Mouse (Mus musculus) megakaryocyte, embryonic 14.5 days (primary cell): Measurements from ENCODE around the gene Kremen1.

Source experiments
- FLI1 ChIP-seq: IDR thresholded peaks from 2 replicates; pipeline ENCODE4 v1.6.1; 2012; ENCODE audit warnings: low read length, inconsistent platforms, mixed read lengths
- GATA1 ChIP-seq: IDR thresholded peaks from 3 replicates; pipeline ENCODE4 v1.6.1; 2012; ENCODE audit warnings: mixed read lengths, low read length, inconsistent platforms, borderline replicate concordance

- no peak for TF ChIP-seq GATA1
- no peak for TF ChIP-seq FLI1
Measured at GRCm38 (mm10) chr11:5254016-5254415, 7.3 kb downstream of the Kremen1 start.
